Mouse (Mus musculus) lung, adult 2 months (tissue): Measurements from ENCODE around the gene Nudcd3. TPM values are rescaled to one million over a fixed set of nuclear protein-coding genes. Genes with fewer than 3 reads are reported as not detected.

Source experiments
- DNase-seq: peaks from one replicate; pipeline ENCODE4 v3.0.0; 2022
- H3K4me1 ChIP-seq: fragments of 200-500 bp; 2 replicates; pipeline ENCODE4 v1.6.1; 2011; ENCODE audit warnings: low read length; ENCODE audit not compliant: control insufficient read depth, insufficient read depth
- H3K4me3 ChIP-seq: fragments of 200-500 bp; replicated peaks from 2 replicates; pipeline ENCODE3; 2011; ENCODE audit warnings: low read depth, mild to moderate bottlenecking, control low read depth, low read length; ENCODE audit errors: extremely low read depth
- CTCF ChIP-seq: fragments of 200-500 bp; IDR thresholded peaks from 2 replicates; pipeline ENCODE4 v1.5.1; 2011; ENCODE audit warnings: mild to moderate bottlenecking, low read length, control low read depth; ENCODE audit not compliant: insufficient read depth
- POLR2A ChIP-seq: fragments of 200-500 bp; IDR thresholded peaks from 2 replicates; pipeline ENCODE4 v1.6.1; 2011; ENCODE audit warnings: low read depth, mild to moderate bottlenecking, control low read depth, low read length, borderline replicate concordance; ENCODE audit errors: extremely low read depth
- WGBS: fragments of 180-500 bp; shearing (Covaris S2); methylation state at CpG from one replicate; pipeline ENCODE4 v1.1.7; 2018; 5-methylcytosine and 5-hydroxymethylcytosine counted together
- polyA plus RNA-seq: library from polyadenylated mRNA; depleted of rRNA; stranded (reverse); fragments of >200 nt; gene quantifications from 2 replicates; pipeline ENCODE4 v1.2.3, GENCODE M21; 2012

Gene Nudcd3
- polyA plus RNA-seq, 1 experiment: 52.9 TPM

GRCm38 (mm10) chr11:6180811-6181399, 19.3 kb downstream of the Nudcd3 start:
- TF ChIP-seq CTCF (0 out of 2 replicates have a peak, but pooled peaks have one; percentile 9), POLR2A (no peak)
- no peak for DNase-seq
- 65% methylated on average over 6 of the region's 6 CpGs for WGBS
- Histone ChIP-seq H3K4me1 (peaks cover 25% of the 10 kb centered on the region), H3K4me3 (no peak overlapping the region)

GRCm38 (mm10) chr11:6179194-6179593, 21.0 kb downstream of the Nudcd3 start:
- no peak for DNase-seq
- WGBS: 23% methylated on average over 8 of the region's 8 CpGs
- TF ChIP-seq CTCF (no peak), POLR2A (no peak)

GRCm38 (mm10) chr11:6178673-6179166, 21.5 kb downstream of the Nudcd3 start:
- DNase-seq: no peak
- peaks cover 23% of the 10 kb centered on the region for H3K4me1 ChIP-seq
- no peak overlapping the region for H3K4me3 ChIP-seq
- WGBS: 16% methylated on average over 2 of the region's 2 CpGs
- TF ChIP-seq POLR2A: no peak
- TF ChIP-seq CTCF: no peak

More at GRCm38 (mm10) chr11:6179194-6179593, 21.0 kb downstream of the Nudcd3 start:
- no peak overlapping the region for H3K4me3 ChIP-seq
- H3K4me1 ChIP-seq: peaks cover 25% of the 10 kb centered on the region

GRCm38 (mm10) chr11:6177781-6178420, 22.3 kb downstream of the Nudcd3 start:
- WGBS: 87% methylated on average over 8 of the region's 8 CpGs
- TF ChIP-seq CTCF (no peak), POLR2A (no peak)

GRCm38 (mm10) chr11:6175506-6175905, 24.7 kb downstream of the Nudcd3 start:
- DNase-seq: no peak
- Histone ChIP-seq H3K4me1 (peaks cover 20% of the 10 kb centered on the region), H3K4me3 (no peak overlapping the region)
- WGBS: 25% methylated on average over 1 of the region's 1 CpGs
- TF ChIP-seq POLR2A: no peak
- TF ChIP-seq CTCF: no peak

More at GRCm38 (mm10) chr11:6177781-6178420, 22.3 kb downstream of the Nudcd3 start:
- no peak overlapping the region for H3K4me3 ChIP-seq
- H3K4me1 ChIP-seq: peaks cover 23% of the 10 kb centered on the region
- no peak for DNase-seq

- 9% methylated on average over 7 of the region's 7 CpGs for WGBS
- no peak for TF ChIP-seq POLR2A
- no peak for TF ChIP-seq CTCF
- DNase-seq: peak; percentile 27
- Histone ChIP-seq H3K4me3 (no peak overlapping the region), H3K4me1 (peaks cover 19% of the 10 kb centered on the region)
Measured at GRCm38 (mm10) chr11:6174719-6175118, 25.5 kb downstream of the Nudcd3 start.

GRCm38 (mm10) chr11:6169041-6169663, 31.1 kb downstream of the Nudcd3 start:
- no peak for TF ChIP-seq CTCF
- TF ChIP-seq POLR2A: no peak
- peaks cover 14% of the 10 kb centered on the region for H3K4me1 ChIP-seq
- H3K4me3 ChIP-seq: no peak overlapping the region
- 58% methylated on average over 2 of the region's 2 CpGs for WGBS
- no peak for DNase-seq

- whole genome bisulfite sequencing: 68% methylated on average over 12 of the region's 12 CpGs
- no peak for DNase-seq
- TF ChIP-seq POLR2A: no peak
- Histone ChIP-seq H3K4me1 (peaks cover 14% of the 10 kb centered on the region), H3K4me3 (no peak overlapping the region)
Measured at GRCm38 (mm10) chr11:6166351-6166750, 33.9 kb downstream of the Nudcd3 start.

GRCm38 (mm10) chr11:6165391-6166081, 34.7 kb downstream of the Nudcd3 start:
- TF ChIP-seq POLR2A: no peak
- no peak for TF ChIP-seq CTCF
- 80% methylated on average over 7 of the region's 7 CpGs for WGBS
- H3K4me1 ChIP-seq: peaks cover 18% of the 10 kb centered on the region
- no peak overlapping the region for H3K4me3 ChIP-seq
- no peak for DNase-seq
